Mouse (Mus musculus) splenic B cell, adult 2 months (primary cell): ENCODE measurements around the gene Hspb8.
"Not testable (repeated sequence)": the region's sequence is repeated elsewhere in the genome, so short reads cannot be mapped to it uniquely, and the experiment has no call there.

Source experiments
- DNase-seq: peaks from one replicate; pipeline ENCODE4 v3.0.0-alpha.2; 2011; ENCODE audit warnings: low read depth, low spot score
- H3K27me3 ChIP-seq: 2 replicates; pipeline ENCODE4 v1.6.1; 2012; ENCODE audit warnings: mild to moderate bottlenecking, low read length, moderate library complexity, mixed read lengths; ENCODE audit not compliant: control insufficient read depth, poor library complexity, insufficient read depth, severe bottlenecking
- H3K36me3 ChIP-seq: 2 replicates; pipeline ENCODE4 v1.6.1; 2012; ENCODE audit warnings: mild to moderate bottlenecking, low read length, moderate library complexity, mixed read lengths; ENCODE audit not compliant: control insufficient read depth, poor library complexity, insufficient read depth, severe bottlenecking

The Hspb8 gene

DNA sequence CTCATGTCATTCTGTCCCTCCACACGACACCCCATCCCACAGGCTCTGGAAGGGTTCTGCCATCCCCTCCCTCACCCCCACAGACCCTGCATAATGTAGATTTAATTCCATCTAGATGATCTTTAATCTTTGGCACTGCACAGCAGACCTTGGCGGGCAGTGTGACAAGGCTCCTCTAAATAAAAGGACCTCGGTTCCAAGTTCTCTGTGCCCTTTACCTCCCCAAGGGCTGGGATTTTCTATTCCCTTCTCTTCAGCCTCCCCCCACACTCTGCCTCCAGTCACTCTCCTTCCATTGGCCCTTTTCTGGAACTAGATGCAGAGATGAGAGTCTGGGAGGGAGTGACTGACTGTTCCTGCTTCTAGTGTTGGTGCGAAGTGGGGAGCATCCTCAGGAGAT is 33.3 kb downstream of the Hspb8 start:
- DNase-seq, result no peak
- Histone ChIP-seq H3K27me3 (no peaks in the 10 kb centered on the region), H3K36me3 (no peaks in the 10 kb centered on the region)

DNA sequence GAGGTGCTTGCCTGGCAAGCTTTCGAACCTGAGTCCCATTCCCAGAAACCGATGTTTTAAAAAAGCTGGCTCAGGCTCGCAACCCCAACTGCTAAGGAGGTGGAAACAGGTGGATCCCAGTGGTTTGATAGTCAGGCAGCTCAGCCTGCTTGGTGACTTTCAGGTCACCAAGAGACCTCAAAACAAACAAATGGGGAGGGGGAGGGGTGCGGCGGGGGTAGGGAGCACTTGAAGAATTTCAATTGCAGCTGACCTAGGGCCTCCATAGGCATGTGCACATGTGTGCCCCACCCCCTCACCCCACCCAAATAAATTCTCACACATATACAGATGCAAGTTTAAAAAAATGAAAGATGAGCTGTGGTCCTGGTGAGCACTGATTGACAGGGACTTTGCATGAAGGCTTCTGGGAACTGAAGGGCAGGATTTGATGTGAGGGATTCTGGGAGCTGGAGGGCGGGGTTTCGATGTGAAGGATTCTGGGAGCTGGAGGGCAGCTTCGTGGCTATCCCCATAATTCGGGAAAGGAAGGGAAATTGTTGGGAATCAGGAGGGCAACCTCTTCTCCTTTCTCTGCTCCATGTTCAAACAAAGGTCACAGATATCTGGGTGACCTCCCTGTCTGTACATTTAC is 35.2 kb downstream of the Hspb8 start:
- no peaks in the 10 kb centered on the region for H3K36me3 ChIP-seq
- DNase-seq, result no peak
- H3K27me3 ChIP-seq, result no peaks in the 10 kb centered on the region

DNA sequence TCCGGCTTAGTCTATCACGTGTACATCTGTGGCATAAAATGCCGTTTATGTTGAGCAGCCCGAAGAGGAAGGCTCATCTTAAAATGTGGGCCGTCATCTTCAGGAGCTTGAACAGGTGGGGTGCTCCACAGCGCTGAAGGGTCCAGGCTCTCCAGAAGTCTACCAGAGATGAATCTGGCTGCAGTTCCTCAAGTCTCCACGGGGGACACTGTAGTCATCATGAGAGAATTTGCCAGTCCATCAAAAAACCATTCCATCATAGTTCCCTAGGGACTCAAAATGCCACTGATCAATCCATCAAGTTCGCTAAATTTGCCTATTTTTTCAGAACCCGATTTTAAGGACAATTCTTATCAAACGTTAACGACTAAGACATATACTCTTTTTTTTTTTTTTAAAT is 36.6 kb downstream of the Hspb8 start:
- no peak for DNase-seq
- Histone ChIP-seq H3K36me3 (no peaks in the 10 kb centered on the region), H3K27me3 (no peaks in the 10 kb centered on the region)

DNA sequence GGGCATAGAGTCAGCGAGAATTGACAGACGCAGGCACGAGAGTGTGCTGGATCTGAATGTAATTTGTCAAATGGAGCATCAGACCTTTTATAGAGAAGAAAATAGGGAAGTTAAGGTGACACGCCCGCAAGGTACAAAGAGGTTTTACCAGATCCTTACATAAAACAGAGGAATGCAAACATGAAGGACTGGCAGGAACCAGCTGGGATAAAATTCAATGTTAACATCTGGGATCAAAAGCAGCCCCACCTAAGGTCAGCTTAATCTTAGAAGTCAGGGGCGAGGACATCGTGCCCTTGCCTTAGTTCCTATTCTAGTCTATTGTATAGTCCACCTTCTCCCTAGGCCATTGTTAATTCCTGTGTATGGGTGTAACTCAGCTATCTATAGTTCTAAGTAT is 40.0 kb downstream of the Hspb8 start:
- H3K36me3 ChIP-seq, DNase-seq, H3K27me3 ChIP-seq: not testable (repeated sequence)

DNA sequence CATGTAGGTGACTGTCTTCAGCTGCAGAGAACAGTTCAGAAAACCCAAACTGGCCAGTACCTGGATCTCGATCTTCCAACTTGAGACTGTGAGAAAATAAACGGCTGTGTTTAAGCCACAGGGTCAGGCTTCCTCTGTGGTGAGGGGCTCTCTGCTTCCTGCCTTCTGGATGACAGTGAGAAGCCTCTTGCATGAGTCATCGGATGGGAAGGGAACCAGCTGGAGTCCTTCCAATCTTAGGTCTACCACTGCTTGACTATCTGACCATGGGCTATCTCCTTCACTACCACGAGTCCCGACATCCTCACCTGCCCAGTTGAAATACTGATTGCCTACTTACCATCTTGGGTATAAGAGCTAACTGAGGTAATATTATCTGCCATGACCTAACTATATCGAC is 40.9 kb downstream of the Hspb8 start:
- DNase-seq, result no peak
- Histone ChIP-seq H3K36me3 (no peaks in the 10 kb centered on the region), H3K27me3 (no peaks in the 10 kb centered on the region)

DNA sequence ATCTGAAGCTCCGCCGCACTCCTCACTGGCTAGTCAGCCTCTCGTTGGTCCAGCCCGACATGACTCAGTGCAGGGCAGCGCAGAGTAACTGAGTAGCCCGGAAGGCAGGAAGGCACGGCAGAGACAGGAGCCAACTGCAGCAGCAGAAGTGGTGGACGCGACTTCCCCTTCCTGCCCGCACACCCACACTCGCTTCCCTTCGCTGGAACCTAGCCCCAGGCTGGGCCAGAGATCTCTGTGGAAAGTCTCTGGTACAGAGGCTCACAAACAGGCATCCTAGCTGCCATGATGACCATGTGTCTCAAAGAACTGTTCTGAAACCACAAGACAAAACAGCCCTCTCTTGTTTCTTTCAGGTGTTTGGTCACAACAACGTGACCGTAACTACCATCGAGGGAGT is 41.4 kb downstream of the Hspb8 start:
- no peaks in the 10 kb centered on the region for H3K36me3 ChIP-seq
- H3K27me3 ChIP-seq, result no peaks in the 10 kb centered on the region
- DNase-seq, result no peak

DNA sequence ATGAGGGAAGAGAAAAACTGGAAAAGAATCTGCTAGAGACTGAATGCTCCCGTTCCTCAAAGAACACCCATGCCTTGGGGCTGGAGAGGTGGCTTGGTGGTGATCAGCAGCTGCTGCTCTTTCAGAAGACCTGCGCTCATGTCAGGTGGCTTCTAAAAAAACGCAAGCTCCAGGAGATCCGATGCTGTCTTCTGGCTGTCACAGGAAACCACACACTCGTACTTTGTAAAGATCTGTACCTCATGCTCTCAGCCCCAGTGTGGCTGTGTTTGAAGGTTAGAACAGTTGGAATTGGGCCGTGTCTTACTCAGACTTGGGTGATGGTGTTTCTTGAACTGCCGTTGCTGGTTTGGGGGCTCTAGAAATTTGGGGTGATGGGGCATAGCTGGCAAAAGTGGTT is 42.3 kb downstream of the Hspb8 start:
- Histone ChIP-seq H3K36me3 (no peaks in the 10 kb centered on the region), H3K27me3 (no peaks in the 10 kb centered on the region)
- no peak for DNase-seq

DNA sequence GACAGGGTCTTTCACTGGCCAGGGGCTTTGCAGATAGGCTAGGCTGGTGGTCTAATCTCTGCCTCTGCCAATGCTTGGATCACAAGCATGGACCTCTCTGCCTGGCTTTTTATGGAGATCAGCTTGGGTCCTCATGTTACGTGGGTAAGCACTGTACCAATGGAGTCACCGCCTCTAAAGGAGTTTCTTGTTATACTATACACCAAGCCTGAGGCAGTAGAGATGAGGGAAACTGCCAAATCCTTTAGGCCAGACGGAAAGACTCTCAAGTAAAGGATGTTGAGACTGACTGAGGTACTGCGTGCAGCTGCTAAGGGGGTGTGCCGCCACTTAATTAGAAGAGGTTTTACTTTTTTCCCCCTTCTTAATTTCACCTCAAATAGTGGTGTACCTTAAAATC is 43.8 kb downstream of the Hspb8 start:
- no peak for DNase-seq
- Histone ChIP-seq H3K36me3 (no peaks in the 10 kb centered on the region), H3K27me3 (no peaks in the 10 kb centered on the region)

DNA sequence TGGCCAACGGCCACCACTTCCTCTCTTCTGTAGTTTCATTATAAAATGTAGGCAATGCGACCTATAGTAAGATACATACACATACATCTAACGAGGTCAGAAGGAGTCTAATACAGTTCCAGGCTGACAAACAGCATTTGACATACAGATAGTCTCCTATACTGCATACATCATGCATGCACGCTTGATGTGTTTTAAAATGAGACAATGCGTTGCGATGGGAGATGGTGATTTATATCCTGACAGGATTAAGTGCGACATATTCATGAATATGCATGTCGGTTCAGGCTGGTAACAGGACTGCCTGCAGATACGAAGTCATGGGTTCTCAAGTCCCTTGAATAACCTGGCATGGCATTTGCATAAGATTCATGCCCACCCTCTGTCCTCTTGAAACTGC is 54.7 kb downstream of the Hspb8 start:
- no peaks in the 10 kb centered on the region for H3K27me3 ChIP-seq
- DNase-seq, result no peak
- H3K36me3 ChIP-seq, result no peaks in the 10 kb centered on the region

DNA sequence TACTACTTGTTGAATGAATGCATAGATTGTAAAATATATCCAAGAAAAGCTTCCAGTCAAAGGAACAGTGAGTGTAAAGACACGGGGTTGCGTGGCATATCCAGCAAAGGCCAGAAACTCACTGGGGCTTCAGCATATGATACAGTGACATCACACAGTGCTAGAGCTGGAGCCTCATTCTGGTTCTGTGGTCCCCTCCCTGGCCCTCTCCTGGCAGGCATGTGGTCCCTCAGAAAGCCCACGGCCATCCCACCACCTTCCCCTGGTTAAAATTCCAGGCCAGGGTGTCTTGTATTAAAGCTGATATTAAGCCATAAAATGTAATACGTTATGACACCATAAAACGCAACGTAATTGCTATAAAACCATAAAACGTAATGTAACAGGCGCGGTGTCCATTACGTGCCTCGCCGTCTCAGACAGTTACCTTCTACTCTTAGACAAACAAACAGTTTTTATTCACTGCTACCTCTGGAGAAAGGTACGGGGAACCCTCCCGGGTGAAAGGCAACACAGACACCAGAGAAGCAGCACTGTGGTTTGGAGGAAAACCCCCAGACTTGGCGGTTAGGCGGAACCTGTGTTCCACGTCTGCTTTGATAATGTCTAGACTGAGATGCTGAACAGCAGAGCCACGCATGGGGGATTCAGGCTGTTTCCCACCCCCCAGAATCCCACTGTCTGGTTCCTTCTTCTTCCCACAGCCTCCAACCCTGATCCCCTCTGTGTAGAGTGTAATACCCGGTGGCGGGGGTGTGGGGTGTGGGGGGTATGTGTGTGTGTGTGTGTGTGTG is 55.6 kb downstream of the Hspb8 start:
- Histone ChIP-seq H3K27me3 (no peaks in the 10 kb centered on the region), H3K36me3 (no peaks in the 10 kb centered on the region)
- DNase-seq, result no peak

DNA sequence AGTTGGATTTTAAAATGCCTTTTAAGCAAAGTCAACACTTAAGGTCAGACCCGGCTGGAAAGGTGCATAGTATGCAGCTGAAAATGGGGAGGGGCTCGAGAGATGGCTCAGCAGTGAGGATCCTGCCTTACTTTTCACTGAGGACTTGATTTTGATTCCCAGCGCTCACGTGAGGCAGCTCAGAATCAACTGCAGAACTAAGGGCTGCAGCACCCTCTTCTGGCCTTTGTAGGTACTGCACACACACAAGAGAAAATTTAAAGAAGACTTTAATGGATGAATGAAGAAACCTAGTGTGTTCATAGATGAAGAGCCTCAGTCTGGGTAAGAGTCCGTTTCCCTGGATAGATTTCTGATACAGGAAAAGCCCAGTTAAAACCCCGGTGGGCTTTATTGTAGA is 61.3 kb downstream of the Hspb8 start:
- no peak for DNase-seq
- Histone ChIP-seq H3K36me3 (no peaks in the 10 kb centered on the region), H3K27me3 (no peaks in the 10 kb centered on the region)

DNA sequence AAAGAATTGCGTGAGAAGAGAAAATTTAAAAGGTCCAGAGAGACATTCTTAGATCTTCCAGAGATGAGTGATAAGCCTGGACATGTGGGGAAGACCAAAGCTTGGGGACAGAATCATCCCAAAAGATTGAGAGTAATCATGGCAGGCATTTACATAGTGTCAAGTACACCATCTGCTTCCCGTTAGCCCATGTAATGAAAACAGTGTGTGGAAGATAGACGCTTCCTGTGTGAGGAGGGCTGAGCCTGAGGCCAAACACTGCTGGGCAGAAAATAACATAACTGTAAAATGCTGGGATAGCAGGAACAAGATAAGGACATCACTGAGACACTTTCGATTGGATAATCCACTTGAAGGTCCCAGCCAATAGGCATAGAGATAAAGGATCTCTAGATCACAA is 61.9 kb downstream of the Hspb8 start:
- no peaks in the 10 kb centered on the region for H3K36me3 ChIP-seq
- H3K27me3 ChIP-seq, result no peaks in the 10 kb centered on the region
- no peak for DNase-seq
